Mouse (Mus musculus): ENCODE measurements at regions not wholly inside any gene's neighbourhood (a gene's known extent, or its start where the extent isn't known, plus 50 kb on each side); places are given as distances from the start of the nearest gene placed in this dataset.

- TF ChIP-seq ZC3H11A (IDR thresholded peaks at IDR 0.05; ENCODE audit: borderline replicate concordance, low read depth, low read length), result no peak
- no peak for TF ChIP-seq MAFK (IDR thresholded peaks at IDR 0.05; ENCODE audit: insufficient read depth, low read depth, low read length)
These were observed 187.3 kb downstream of the Wdr11 start for GRCm38 (mm10) chr7:129778842-129779421.

Measured in ES-E14 (cell line).